Mouse (Mus musculus) cerebellum, postnatal 10 days (tissue): ENCODE measurements at regions not wholly inside any gene's neighbourhood (a gene's known extent, or its start where the extent isn't known, plus 50 kb on each side); places are given as distances from the start of the nearest gene placed in this dataset.

Source experiments
- DNase-seq, 2 experiments: peaks; one replicate each; pipeline ENCODE4 v3.0.0; 2021; ENCODE audit warnings: mixed read lengths in 2 of 2

- DNase-seq, result peak; percentile 29 to 36
Observed at GRCm38 (mm10) chr12:118529428-118530361, 228.5 kb upstream of the Sp4 start.

GRCm38 (mm10) chr12:118521770-118522169, 220.5 kb upstream of the Sp4 start:
- DNase-seq, result peak in 1 of 2 experiments; percentile 10

- no peak for DNase-seq
Observed at GRCm38 (mm10) chr12:118521329-118521728, 220.1 kb upstream of the Sp4 start.

- DNase-seq, result no peak
Observed at GRCm38 (mm10) chr12:118519801-118520327, 218.6 kb upstream of the Sp4 start.

- DNase-seq, result no peak
Observed at GRCm38 (mm10) chr12:118510989-118511388, 209.7 kb upstream of the Sp4 start.

- DNase-seq, result no peak
Observed at GRCm38 (mm10) chr12:118508972-118509917, 208.0 kb upstream of the Sp4 start.

- no peak for DNase-seq
Observed at GRCm38 (mm10) chr12:118500392-118500791, 199.2 kb upstream of the Sp4 start.

GRCm38 (mm10) chr12:118488038-118488437, 186.8 kb upstream of the Sp4 start:
- DNase-seq, result no peak

GRCm38 (mm10) chr12:118486434-118486833, 185.2 kb upstream of the Sp4 start:
- no peak for DNase-seq

- DNase-seq, result no peak
Observed at GRCm38 (mm10) chr12:118481347-118481746, 180.1 kb upstream of the Sp4 start.

GRCm38 (mm10) chr12:118474732-118475131, 173.5 kb upstream of the Sp4 start:
- no peak for DNase-seq

GRCm38 (mm10) chr12:118466837-118467236, 165.6 kb upstream of the Sp4 start:
- DNase-seq, result no peak

GRCm38 (mm10) chr12:118457493-118458408, 156.5 kb upstream of the Sp4 start:
- peak; percentile 92 to 93 for DNase-seq

GRCm38 (mm10) chr12:118455609-118456008, 154.4 kb upstream of the Sp4 start:
- DNase-seq, result peak; percentile 26 to 63

- DNase-seq, result no peak
Observed at GRCm38 (mm10) chr12:118439626-118440025, 138.4 kb upstream of the Sp4 start.

- DNase-seq, result no peak
Observed at GRCm38 (mm10) chr12:118438882-118439281, 137.6 kb upstream of the Sp4 start.

GRCm38 (mm10) chr12:118432703-118433102, 131.5 kb upstream of the Sp4 start:
- DNase-seq, result no peak

- DNase-seq, result no peak
Observed at GRCm38 (mm10) chr12:118428384-118428783, 127.1 kb upstream of the Sp4 start.

GRCm38 (mm10) chr12:118415956-118416355, 114.7 kb upstream of the Sp4 start:
- DNase-seq, result no peak

GRCm38 (mm10) chr12:118411767-118412430, 110.7 kb upstream of the Sp4 start:
- DNase-seq, result no peak

- no peak for DNase-seq
Observed at GRCm38 (mm10) chr12:118410917-118411316, 109.7 kb upstream of the Sp4 start.
